Mouse (Mus musculus) lung, postnatal 14 days (tissue): ENCODE results near the gene Ada.
"Not testable (repeated sequence)": the region's sequence is repeated elsewhere in the genome, so short reads cannot be mapped to it uniquely, and the experiment has no call there.

Experiments
- DNase-seq: peaks from one replicate; pipeline ENCODE4 v3.0.0; 2021

Ada gene

GRCm38 (mm10) chr2:163693716-163694314 lies 56.2 kb downstream of the Ada start:
- DNase-seq: no peak

GRCm38 (mm10) chr2:163692873-163693612 lies 57.0 kb downstream of the Ada start:
- DNase-seq: no peak

- DNase-seq: no peak
Observed at GRCm38 (mm10) chr2:163691846-163692605, 58.0 kb downstream of the Ada start.

- DNase-seq: no peak
Observed at GRCm38 (mm10) chr2:163690409-163691304, 59.4 kb downstream of the Ada start.

- DNase-seq: no peak
Observed at GRCm38 (mm10) chr2:163689771-163690170, 60.3 kb downstream of the Ada start.

GRCm38 (mm10) chr2:163688377-163688776 lies 61.7 kb downstream of the Ada start:
- not testable (repeated sequence) for DNase-seq

- no peak for DNase-seq
Observed at GRCm38 (mm10) chr2:163686886-163687285, 63.2 kb downstream of the Ada start.

GRCm38 (mm10) chr2:163686233-163686632 lies 63.8 kb downstream of the Ada start:
- DNase-seq: no peak

- DNase-seq: peak; percentile 53
Observed at GRCm38 (mm10) chr2:163685761-163686200, 64.3 kb downstream of the Ada start.

GRCm38 (mm10) chr2:163685287-163685686 lies 64.8 kb downstream of the Ada start:
- DNase-seq: no peak

GRCm38 (mm10) chr2:163682344-163682743 lies 67.7 kb downstream of the Ada start:
- no peak for DNase-seq

- DNase-seq: no peak
Observed at GRCm38 (mm10) chr2:163676745-163677144, 73.3 kb downstream of the Ada start.
